Mouse (Mus musculus): ENCODE data around the gene Slc35f3. TPM values are rescaled to one million over a fixed set of nuclear protein-coding genes. Genes with fewer than 3 reads are reported as not detected.
"Not testable (repeated sequence)": the region's sequence is repeated elsewhere in the genome, so short reads cannot be mapped to it uniquely, and the experiment has no call there.

Gene Slc35f3
- polyA plus RNA-seq, 1 experiment from 2014 or later = 1.5 TPM

- ATAC-seq (ENCODE audit: insufficient read depth, low FRiP score, low read depth) = no peak
Measured at GRCm38 (mm10) chr8:126381299-126381698, 82.9 kb downstream of the Slc35f3 start.

GRCm38 (mm10) chr8:126382216-126382615, 83.9 kb downstream of the Slc35f3 start:
- Histone ChIP-seq H3K27me3 (replicated peaks) (no peaks in the 10 kb centered on the region), H3K4me3 (replicated peaks) (no peak overlapping the region), H3K9me3 (no peaks in the 10 kb centered on the region), H3K9ac (no peak overlapping the region), H3K36me3 (no peaks in the 10 kb centered on the region), H3K27ac (no peak overlapping the region), H3K4me1 (no peaks in the 10 kb centered on the region), H3K4me2 (no peak overlapping the region)
- WGBS = 39% methylated on average over 14 of the region's 14 CpGs
- ATAC-seq (ENCODE audit: insufficient read depth, low FRiP score, low read depth) = no peak

More at GRCm38 (mm10) chr8:126381299-126381698, 82.9 kb downstream of the Slc35f3 start:
- Histone ChIP-seq H3K9ac (no peak overlapping the region), H3K27me3 (replicated peaks) (no peaks in the 10 kb centered on the region), H3K4me1 (no peaks in the 10 kb centered on the region), H3K4me3 (replicated peaks) (no peak overlapping the region), H3K9me3 (no peaks in the 10 kb centered on the region), H3K27ac (no peak overlapping the region), H3K36me3 (no peaks in the 10 kb centered on the region), H3K4me2 (no peak overlapping the region)
- 70% methylated on average over 7 of the region's 7 CpGs for WGBS

GRCm38 (mm10) chr8:126382749-126383148, 84.4 kb downstream of the Slc35f3 start:
- H3K27me3 ChIP-seq (replicated peaks) = no peaks in the 10 kb centered on the region
- H3K9me3 ChIP-seq = no peaks in the 10 kb centered on the region
- H3K4me3 ChIP-seq (replicated peaks) = no peak overlapping the region
- H3K9ac ChIP-seq = no peak overlapping the region
- H3K36me3 ChIP-seq = no peaks in the 10 kb centered on the region
- WGBS = 60% methylated on average over 5 of the region's 5 CpGs
- no peak overlapping the region for H3K27ac ChIP-seq
- no peaks in the 10 kb centered on the region for H3K4me1 ChIP-seq
- no peak for ATAC-seq (ENCODE audit: insufficient read depth, low FRiP score, low read depth)
- H3K4me2 ChIP-seq = no peak overlapping the region

- ATAC-seq (ENCODE audit: insufficient read depth, low FRiP score, low read depth) = no peak
- H3K4me3 ChIP-seq (replicated peaks) = no peak overlapping the region
- H3K9me3 ChIP-seq = no peaks in the 10 kb centered on the region
- H3K27me3 ChIP-seq (replicated peaks) = no peaks in the 10 kb centered on the region
- H3K36me3 ChIP-seq = no peaks in the 10 kb centered on the region
- H3K27ac ChIP-seq = no peak overlapping the region
- WGBS = 77% methylated on average over 4 of the region's 4 CpGs
- no peaks in the 10 kb centered on the region for H3K4me1 ChIP-seq
- no peak overlapping the region for H3K4me2 ChIP-seq
- no peak overlapping the region for H3K9ac ChIP-seq
Measured at GRCm38 (mm10) chr8:126387566-126387965, 89.2 kb downstream of the Slc35f3 start.

GRCm38 (mm10) chr8:126391541-126391940, 93.2 kb downstream of the Slc35f3 start:
- Histone ChIP-seq H3K27ac (no peak overlapping the region), H3K36me3 (no peaks in the 10 kb centered on the region)
- 59% methylated on average over 2 of the region's 2 CpGs for WGBS

GRCm38 (mm10) chr8:126395386-126395785, 97.0 kb downstream of the Slc35f3 start:
- H3K27me3 ChIP-seq (replicated peaks) = no peaks in the 10 kb centered on the region
- no peak overlapping the region for H3K4me2 ChIP-seq
- 77% methylated on average over 9 of the region's 9 CpGs for WGBS
- H3K4me1 ChIP-seq = no peaks in the 10 kb centered on the region
- H3K4me3 ChIP-seq (replicated peaks) = no peak overlapping the region
- no peak overlapping the region for H3K9ac ChIP-seq
- H3K36me3 ChIP-seq = no peaks in the 10 kb centered on the region
- H3K9me3 ChIP-seq = no peaks in the 10 kb centered on the region
- H3K27ac ChIP-seq = no peak overlapping the region
- no peak for ATAC-seq (ENCODE audit: insufficient read depth, low FRiP score, low read depth)

More at GRCm38 (mm10) chr8:126391541-126391940, 93.2 kb downstream of the Slc35f3 start:
- no peaks in the 10 kb centered on the region for H3K4me1 ChIP-seq
- ATAC-seq (ENCODE audit: insufficient read depth, low FRiP score, low read depth) = no peak
- no peaks in the 10 kb centered on the region for H3K27me3 ChIP-seq (replicated peaks)
- no peak overlapping the region for H3K4me3 ChIP-seq (replicated peaks)
- H3K4me2 ChIP-seq = no peak overlapping the region
- H3K9me3 ChIP-seq = no peaks in the 10 kb centered on the region
- H3K9ac ChIP-seq = no peak overlapping the region

GRCm38 (mm10) chr8:126395917-126396316, 97.6 kb downstream of the Slc35f3 start:
- Histone ChIP-seq H3K27ac (no peak overlapping the region), H3K4me3 (replicated peaks) (no peak overlapping the region), H3K9ac (no peak overlapping the region), H3K27me3 (replicated peaks) (no peaks in the 10 kb centered on the region), H3K36me3 (no peaks in the 10 kb centered on the region), H3K9me3 (no peaks in the 10 kb centered on the region), H3K4me2 (no peak overlapping the region), H3K4me1 (no peaks in the 10 kb centered on the region)
- 69% methylated on average over 5 of the region's 5 CpGs for WGBS
- no peak for ATAC-seq (ENCODE audit: insufficient read depth, low FRiP score, low read depth)

GRCm38 (mm10) chr8:126398349-126398748, 100.0 kb downstream of the Slc35f3 start:
- no peak for ATAC-seq (ENCODE audit: insufficient read depth, low FRiP score, low read depth)
- H3K27me3 ChIP-seq (replicated peaks) = no peaks in the 10 kb centered on the region
- H3K9me3 ChIP-seq = no peaks in the 10 kb centered on the region
- no peak overlapping the region for H3K27ac ChIP-seq
- H3K4me3 ChIP-seq (replicated peaks) = no peak overlapping the region
- no peaks in the 10 kb centered on the region for H3K36me3 ChIP-seq
- no peaks in the 10 kb centered on the region for H3K4me1 ChIP-seq
- no peak overlapping the region for H3K9ac ChIP-seq
- WGBS = 75% methylated on average over 3 of the region's 3 CpGs
- H3K4me2 ChIP-seq = no peak overlapping the region

- not testable (repeated sequence) for H3K27ac ChIP-seq; H3K9me3 ChIP-seq; H3K4me2 ChIP-seq; ATAC-seq (ENCODE audit: insufficient read depth, low FRiP score, low read depth); H3K4me3 ChIP-seq (replicated peaks); H3K27me3 ChIP-seq (replicated peaks); H3K4me1 ChIP-seq; H3K36me3 ChIP-seq; H3K9ac ChIP-seq
Measured at GRCm38 (mm10) chr8:126404550-126404949, 106.2 kb downstream of the Slc35f3 start.

GRCm38 (mm10) chr8:126405030-126405429, 106.7 kb downstream of the Slc35f3 start:
- Histone ChIP-seq H3K4me3 (replicated peaks) (no peak overlapping the region), H3K9me3 (no peaks in the 10 kb centered on the region), H3K36me3 (no peaks in the 10 kb centered on the region), H3K27me3 (replicated peaks) (no peaks in the 10 kb centered on the region), H3K4me2 (no peak overlapping the region), H3K27ac (no peak overlapping the region), H3K9ac (no peak overlapping the region), H3K4me1 (no peaks in the 10 kb centered on the region)
- ATAC-seq (ENCODE audit: insufficient read depth, low FRiP score, low read depth) = no peak
- WGBS = 75% methylated on average over 4 of the region's 4 CpGs

GRCm38 (mm10) chr8:126420834-126421233, 122.5 kb downstream of the Slc35f3 start:
- H3K4me2 ChIP-seq = no peak overlapping the region
- no peak overlapping the region for H3K4me3 ChIP-seq (replicated peaks)
- WGBS = 76% methylated on average over 3 of the region's 3 CpGs
- no peaks in the 10 kb centered on the region for H3K9me3 ChIP-seq
- H3K4me1 ChIP-seq = peaks cover 9% of the 10 kb centered on the region
- ATAC-seq (ENCODE audit: insufficient read depth, low FRiP score, low read depth) = no peak
- H3K27me3 ChIP-seq (replicated peaks) = no peaks in the 10 kb centered on the region
- H3K36me3 ChIP-seq = peaks cover 2% of the 10 kb centered on the region; the same call in 1 of the 2 replicates
- H3K9ac ChIP-seq = no peak overlapping the region
- H3K27ac ChIP-seq = no peak overlapping the region

GRCm38 (mm10) chr8:126422174-126422919, 124.0 kb downstream of the Slc35f3 start, which contains the start of gene Coa6:
TSS of gene Coa6 (plus strand) at chr8:126422515.
- Histone ChIP-seq H3K9ac (peak within 1 kb of the TSS; percentile 75), H3K9me3 (no peaks in the 10 kb centered on the region), H3K4me1 (peaks cover 9% of the 10 kb centered on the region), H3K4me3 (replicated peaks) (peak within 1 kb of the TSS; percentile 68), H3K27me3 (replicated peaks) (no peaks in the 10 kb centered on the region), H3K27ac (peak within 1 kb of the TSS; percentile 75), H3K36me3 (peaks cover 15% of the 10 kb centered on the region), H3K4me2 (peak within 1 kb of the TSS; percentile 84)
- peak; percentile 99 for ATAC-seq (ENCODE audit: insufficient read depth, low FRiP score, low read depth)
- under 1% methylated on average over 61 of the region's 61 CpGs for WGBS
